Mouse (Mus musculus) right cerebral cortex, postnatal 4 days (tissue): ENCODE results near the gene Myo1h.
A peak's percentile ranks its signal among the peaks of the same experiment; 100 is the strongest.

Source experiments
- DNase-seq: peaks from one replicate; pipeline ENCODE4 v3.0.0-alpha.2; 2022

Myo1h gene

GRCm38 (mm10) chr5:114296693-114297631 is 8.0 kb downstream of the Myo1h start:
- DNase-seq, result no peak

- DNase-seq, result peak; percentile 58
Measured at GRCm38 (mm10) chr5:114298212-114298894, 9.4 kb downstream of the Myo1h start.

GRCm38 (mm10) chr5:114299156-114299855 is 10.3 kb downstream of the Myo1h start:
- DNase-seq, result no peak

- DNase-seq, result no peak
Measured at GRCm38 (mm10) chr5:114299883-114300610, 11.1 kb downstream of the Myo1h start.

- DNase-seq, result no peak
Measured at GRCm38 (mm10) chr5:114303166-114303565, 14.2 kb downstream of the Myo1h start.

GRCm38 (mm10) chr5:114306496-114306895 is 17.5 kb downstream of the Myo1h start:
- no peak for DNase-seq

GRCm38 (mm10) chr5:114308765-114309679 is 20.1 kb downstream of the Myo1h start:
- no peak for DNase-seq

GRCm38 (mm10) chr5:114309680-114310036 is 20.7 kb downstream of the Myo1h start:
- DNase-seq, result no peak

- DNase-seq, result no peak
Measured at GRCm38 (mm10) chr5:114323105-114323790, 34.3 kb downstream of the Myo1h start.

- peak; percentile 71 for DNase-seq
Measured at GRCm38 (mm10) chr5:114323791-114324507, 35.0 kb downstream of the Myo1h start.

GRCm38 (mm10) chr5:114342996-114343395 is 54.0 kb downstream of the Myo1h start:
- DNase-seq, result no peak

- DNase-seq, result no peak
Measured at GRCm38 (mm10) chr5:114343612-114344011, 54.6 kb downstream of the Myo1h start.

GRCm38 (mm10) chr5:114345538-114345937 is 56.6 kb downstream of the Myo1h start:
- no peak for DNase-seq

GRCm38 (mm10) chr5:114347005-114347404 is 58.0 kb downstream of the Myo1h start:
- DNase-seq, result no peak

- DNase-seq, result no peak
Measured at GRCm38 (mm10) chr5:114351490-114351889, 62.5 kb downstream of the Myo1h start.

GRCm38 (mm10) chr5:114356250-114356935 is 67.4 kb downstream of the Myo1h start:
- peak; percentile 63 for DNase-seq

GRCm38 (mm10) chr5:114356936-114357751 is 68.2 kb downstream of the Myo1h start:
- DNase-seq, result no peak

GRCm38 (mm10) chr5:114358833-114359232 is 69.9 kb downstream of the Myo1h start:
- no peak for DNase-seq

- no peak for DNase-seq
Measured at GRCm38 (mm10) chr5:114359586-114359985, 70.6 kb downstream of the Myo1h start.
